ENCODE assay signal across 24 mouse cellular contexts in the genomic region with DNA sequence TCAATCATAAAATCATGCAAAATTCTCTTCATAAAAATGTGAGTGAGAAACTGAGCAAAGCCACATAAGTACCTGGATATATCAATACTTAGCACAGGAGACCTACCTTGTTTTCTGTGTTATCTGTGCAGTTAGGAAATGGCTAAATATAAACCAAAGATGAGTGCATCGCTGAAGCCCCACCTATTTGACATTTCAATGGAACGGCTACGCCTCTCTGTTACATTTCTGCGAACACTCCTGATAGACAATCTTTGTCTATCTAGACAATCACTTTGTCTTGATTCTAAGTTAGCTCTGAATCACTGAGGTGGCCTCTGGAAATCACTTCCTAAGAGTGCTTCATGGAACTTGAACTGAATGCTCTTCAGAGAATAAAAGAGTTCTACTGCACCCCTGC.
"Had no signal": no experiment of that assay in that cellular context is flagged by ENCODE, and none has a peak within 500 bp of the region (broad histone marks: within the 10 kb centered on the region; RNA-seq: fewer than 3 reads in every experiment).

No protein-coding gene starts in this region.

- H3K27ac ChIP-seq: gastrocnemius, adult 2 months; hindbrain, embryonic 10.5 days; hindbrain, embryonic 12.5 days; hindbrain, embryonic 15.5 days; hindbrain, postnatal 0 days; layer of hippocampus, adult 2 months; left cerebral cortex, adult 2 months; limb, embryonic 13.5 days; limb, embryonic 15.5 days; liver, embryonic 12.5 days; liver, embryonic 14.5 days had no signal

- ATAC-seq: hindbrain, postnatal 0 days; intestine, postnatal 0 days; liver, embryonic 12.5 days had no signal

- H3K4me1 ChIP-seq: heart, embryonic 12.5 days; hindbrain, embryonic 10.5 days; hindbrain, embryonic 12.5 days; hindbrain, embryonic 15.5 days; limb, embryonic 13.5 days; limb, embryonic 15.5 days; liver, embryonic 12.5 days had no signal

- H3K4me2 ChIP-seq: heart, embryonic 12.5 days; hindbrain, embryonic 12.5 days; hindbrain, embryonic 15.5 days; limb, embryonic 13.5 days; limb, embryonic 15.5 days; liver, embryonic 12.5 days had no signal

- H3K9me3 ChIP-seq: heart, embryonic 12.5 days; hindbrain, embryonic 10.5 days; hindbrain, embryonic 12.5 days; hindbrain, embryonic 15.5 days; limb, embryonic 13.5 days; limb, embryonic 15.5 days; liver, embryonic 12.5 days had no signal

- H3K9ac ChIP-seq: heart, embryonic 12.5 days; hindbrain, embryonic 12.5 days; hindbrain, embryonic 15.5 days; limb, embryonic 13.5 days; limb, embryonic 15.5 days; liver, embryonic 12.5 days; liver, embryonic 14.5 days had no signal

- H3K4me3 ChIP-seq: gastrocnemius, adult 2 months; heart, embryonic 12.5 days; hindbrain, embryonic 10.5 days; hindbrain, embryonic 12.5 days; hindbrain, embryonic 15.5 days; layer of hippocampus, adult 2 months; left cerebral cortex, adult 2 months; limb, embryonic 13.5 days; limb, embryonic 15.5 days; liver, embryonic 12.5 days had no signal

- DNase-seq: gastrocnemius, adult 2 months; gastrocnemius, postnatal 10 days; gastrocnemius, postnatal 25 days; heart, adult 18-20 months; heart, postnatal 10 days; heart, postnatal 4 days; kidney, adult 18-20 months; kidney, adult 8-10 months; kidney, postnatal 10 days; kidney, postnatal 25 days; kidney, postnatal 4 days; left cerebral cortex, postnatal 4 days had no signal

- H3K27me3 ChIP-seq: heart, embryonic 12.5 days; hindbrain, embryonic 12.5 days; hindbrain, embryonic 15.5 days; limb, embryonic 13.5 days; limb, embryonic 15.5 days; liver, embryonic 12.5 days had no signal
